Mouse (Mus musculus) spleen, postnatal 10 days (tissue): ENCODE results near the gene Gm44511.
"Not testable (repeated sequence)": the region's sequence is repeated elsewhere in the genome, so short reads cannot be mapped to it uniquely, and the experiment has no call there.

Experiments used
- DNase-seq, 2 experiments: peaks; one replicate each; pipeline ENCODE4 v3.0.0; 2021 to 2022; ENCODE audit warnings: low spot score in 2 of 2

The Gm44511 gene

GRCm38 (mm10) chr6:128800696-128801095 lies 25.4 kb downstream of the Gm44511 start:
- DNase-seq: not testable (repeated sequence)

- no peak for DNase-seq
These were observed 26.2 kb downstream of the Gm44511 start for GRCm38 (mm10) chr6:128799896-128800270.

- DNase-seq: peak; percentile 82 to 84
These were observed 26.8 kb downstream of the Gm44511 start for GRCm38 (mm10) chr6:128799144-128799895.

- peak; percentile 58 to 75 for DNase-seq
These were observed 27.4 kb downstream of the Gm44511 start for GRCm38 (mm10) chr6:128798772-128799143.

- peak in 1 of 2 experiments; percentile 27 for DNase-seq
These were observed 28.0 kb downstream of the Gm44511 start for GRCm38 (mm10) chr6:128797936-128798771.

GRCm38 (mm10) chr6:128797185-128797905 lies 28.8 kb downstream of the Gm44511 start:
- DNase-seq: no peak

GRCm38 (mm10) chr6:128796321-128796955 lies 29.7 kb downstream of the Gm44511 start:
- no peak for DNase-seq

GRCm38 (mm10) chr6:128793734-128794133 lies 32.4 kb downstream of the Gm44511 start:
- DNase-seq: no peak

- DNase-seq: not testable (repeated sequence)
These were observed 35.6 kb downstream of the Gm44511 start for GRCm38 (mm10) chr6:128790491-128790994.

GRCm38 (mm10) chr6:128789115-128789514 lies 37.0 kb downstream of the Gm44511 start, which contains the start of gene Klrb1c:
Gene Klrb1c (minus strand): TSS chr6:128789215.
- no peak for DNase-seq

GRCm38 (mm10) chr6:128788517-128788916 lies 37.6 kb downstream of the Gm44511 start:
- no peak for DNase-seq

GRCm38 (mm10) chr6:128786396-128786795 lies 39.7 kb downstream of the Gm44511 start:
- DNase-seq: not testable (repeated sequence)

GRCm38 (mm10) chr6:128769481-128770253 lies 56.4 kb downstream of the Gm44511 start:
- no peak for DNase-seq

GRCm38 (mm10) chr6:128768047-128768446 lies 58.1 kb downstream of the Gm44511 start:
- no peak for DNase-seq

- DNase-seq: peak; percentile 14 to 68
These were observed 59.4 kb downstream of the Gm44511 start for GRCm38 (mm10) chr6:128766486-128767254.

- DNase-seq: no peak
These were observed 60.9 kb downstream of the Gm44511 start for GRCm38 (mm10) chr6:128765211-128765610.

GRCm38 (mm10) chr6:128764598-128764997 lies 61.5 kb downstream of the Gm44511 start:
- no peak for DNase-seq

- DNase-seq: peak; percentile 89 to 90
These were observed 62.2 kb downstream of the Gm44511 start for GRCm38 (mm10) chr6:128763736-128764523.
